Mouse (Mus musculus): ENCODE results near the gene Chil1.

DNA sequence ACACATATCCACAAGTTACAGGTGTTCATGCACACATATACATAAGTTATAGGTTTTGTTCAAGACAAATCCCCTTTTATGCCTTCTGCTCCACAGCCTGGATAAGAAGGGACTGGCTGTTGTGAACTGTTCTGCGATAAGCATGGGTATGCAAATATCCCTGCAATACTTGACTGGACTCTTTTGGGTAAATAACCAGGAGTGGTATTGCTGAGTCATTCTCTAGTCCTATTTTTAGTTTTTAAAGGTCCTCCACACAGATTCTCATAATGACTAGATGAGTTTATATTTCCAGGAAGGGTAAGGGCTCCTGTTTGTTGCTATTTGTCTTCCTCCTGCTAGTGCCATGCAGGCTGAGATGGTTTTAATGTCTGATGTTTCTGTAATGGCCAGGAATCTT is 39.2 kb downstream of the Chil1 start:
- TF ChIP-seq POLR2AphosphoS2 (IDR thresholded peaks at IDR 0.05; ENCODE audit: insufficient read length, low read depth) (no peak), SRF (IDR thresholded peaks at IDR 0.05; ENCODE audit: control insufficient read depth, insufficient read length, low read depth) (no peak), POLR2A (IDR thresholded peaks at IDR 0.05; ENCODE audit: insufficient read length, low read depth) (no peak), MYOG (IDR thresholded peaks at IDR 0.05; ENCODE audit: control insufficient read depth in 1 of 3, insufficient read depth in 1 of 3, insufficient read length in 2 of 3, low read depth in 2 of 3) (no peak), CEBPB (IDR thresholded peaks at IDR 0.05; ENCODE audit: insufficient read depth, poor library complexity, severe bottlenecking) (no peak), TCF12 (IDR thresholded peaks at IDR 0.05; ENCODE audit: insufficient read depth, poor library complexity, severe bottlenecking) (no peak), MAX (IDR thresholded peaks at IDR 0.05; ENCODE audit: low read depth) (no peak)

All from myocyte (in vitro differentiated cells).